Mouse (Mus musculus): Measurements from ENCODE around the gene Elf5.

Elf5 gene

DNA sequence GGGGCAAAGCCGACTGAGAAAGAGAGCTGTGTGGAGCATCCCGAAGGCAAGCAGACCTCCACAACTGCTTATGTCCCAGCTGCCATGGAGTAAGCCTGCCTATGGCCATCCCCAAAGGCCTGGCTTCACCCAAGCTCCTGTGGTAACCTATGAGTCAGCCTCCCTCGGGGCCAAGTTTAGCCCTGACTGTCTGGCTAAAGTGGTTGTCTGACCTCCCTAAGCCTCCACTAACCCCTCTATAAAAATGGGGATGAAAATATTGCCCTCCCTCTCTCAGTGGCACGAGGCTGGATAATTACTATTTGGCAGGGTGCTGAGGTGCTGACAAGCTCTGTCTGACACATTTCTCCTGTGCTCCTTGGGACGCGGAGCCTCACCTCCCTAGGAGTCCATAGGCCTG, at the start of gene Elf5:
Elf5 (plus strand) TSS at position 341 of the 400 bp plus-strand sequence.
- no peak for DNase-seq (ENCODE audit: low spot score in 2 of 2)

GRCm38 (mm10) chr2:103372541-103372940, 38.9 kb upstream of the Elf5 start:
- no peak for DNase-seq (ENCODE audit: low spot score in 2 of 2)

GRCm38 (mm10) chr2:103379502-103380160, 31.9 kb upstream of the Elf5 start:
- DNase-seq (ENCODE audit: low spot score in 2 of 2): no peak

GRCm38 (mm10) chr2:103382174-103382573, 29.3 kb upstream of the Elf5 start:
- DNase-seq (ENCODE audit: low spot score in 2 of 2): no peak

DNA sequence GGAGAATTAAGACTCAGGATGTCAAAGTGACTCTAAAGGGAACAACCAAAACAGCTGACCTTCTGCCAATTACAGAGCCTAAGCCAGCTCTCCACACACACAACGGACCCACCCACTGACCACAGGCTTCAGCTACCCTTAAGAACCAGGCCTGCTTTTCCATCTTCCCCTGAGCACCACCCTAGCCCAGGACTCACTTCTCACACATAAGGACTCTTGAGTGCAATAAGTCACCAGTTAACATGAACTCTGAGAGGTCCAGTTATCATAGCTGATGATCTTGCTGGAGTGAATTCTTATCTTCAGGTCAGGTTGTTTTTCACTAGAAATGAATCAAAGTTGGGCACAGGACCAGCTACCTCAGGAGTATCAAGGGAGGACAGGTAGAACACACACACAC, 23.6 kb upstream of the Elf5 start:
- no peak for DNase-seq (ENCODE audit: low spot score in 2 of 2)

DNA sequence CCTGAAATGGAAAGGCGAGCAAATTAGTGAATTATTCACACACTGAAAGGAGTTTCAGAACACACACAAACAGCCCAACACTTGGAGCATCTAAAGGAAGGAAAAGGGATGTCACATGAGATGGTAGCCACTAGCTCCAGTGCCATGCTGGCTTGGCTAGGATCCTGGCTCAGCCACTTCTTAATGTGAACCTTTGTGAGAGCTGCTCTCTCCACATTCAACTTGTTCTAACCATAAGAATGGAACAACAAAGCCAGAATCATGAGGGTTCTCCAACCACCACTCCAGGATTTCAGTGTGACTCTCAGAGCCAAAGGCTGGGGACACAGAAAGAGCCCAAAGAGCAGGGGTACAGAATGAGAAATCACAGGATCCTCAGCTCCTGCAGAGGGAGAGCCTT, 23.2 kb upstream of the Elf5 start:
- DNase-seq (ENCODE audit: low spot score in 2 of 2): no peak

- DNase-seq (ENCODE audit: low spot score in 2 of 2): peak in 1 of 2 experiments; percentile 46
Observed at GRCm38 (mm10) chr2:103390086-103390988, 21.2 kb upstream of the Elf5 start.

GRCm38 (mm10) chr2:103391626-103392025, 19.9 kb upstream of the Elf5 start:
- DNase-seq (ENCODE audit: low spot score in 2 of 2): no peak

DNA sequence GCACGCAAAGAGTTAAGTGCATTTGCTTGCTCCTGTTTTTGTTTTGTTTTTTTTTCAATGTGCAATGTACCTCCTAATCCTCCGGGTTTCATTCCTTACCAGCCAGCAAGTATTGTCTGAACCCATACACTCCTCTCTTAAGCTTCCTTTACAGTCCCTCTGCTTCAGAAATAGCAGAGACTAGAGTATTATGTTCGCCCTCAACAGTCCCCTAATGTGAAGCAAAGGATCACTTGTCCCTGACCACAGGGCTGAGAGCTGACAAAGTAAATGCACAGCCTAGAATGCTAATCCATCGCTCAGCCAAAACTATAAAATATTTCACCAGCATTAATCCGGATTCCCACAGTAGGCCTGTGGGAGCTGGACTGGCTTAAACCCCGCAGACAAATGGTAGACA, 13.4 kb upstream of the Elf5 start:
- DNase-seq (ENCODE audit: low spot score in 2 of 2): no peak

DNA sequence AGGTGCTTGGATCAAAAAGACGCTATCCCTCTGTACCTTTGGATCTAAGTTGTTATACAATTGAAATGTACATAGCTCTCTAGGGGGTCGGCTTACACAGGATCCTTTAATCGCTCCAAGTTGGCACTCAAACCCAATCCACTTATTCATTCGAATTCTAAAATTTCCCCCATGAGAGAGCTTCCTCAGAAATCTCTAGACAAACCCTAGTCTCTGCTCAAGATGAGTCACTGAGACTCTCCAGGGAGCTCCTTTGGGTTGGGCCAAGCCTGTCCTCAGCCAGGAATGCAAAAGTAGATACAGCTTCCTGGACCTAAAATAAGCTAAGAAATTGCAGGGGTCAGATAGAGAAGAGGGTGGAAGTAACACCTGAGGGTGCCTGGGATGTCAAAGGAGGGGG, 10.8 kb upstream of the Elf5 start:
- DNase-seq (ENCODE audit: low spot score in 2 of 2): no peak

- DNase-seq (ENCODE audit: low spot score in 2 of 2): peak in 1 of 2 experiments; percentile 9
Observed at GRCm38 (mm10) chr2:103406239-103406638, 5.2 kb upstream of the Elf5 start.

- no peak for DNase-seq (ENCODE audit: low spot score in 2 of 2)
Observed at GRCm38 (mm10) chr2:103411816-103412215, 328 bp downstream of the Elf5 start.

DNA sequence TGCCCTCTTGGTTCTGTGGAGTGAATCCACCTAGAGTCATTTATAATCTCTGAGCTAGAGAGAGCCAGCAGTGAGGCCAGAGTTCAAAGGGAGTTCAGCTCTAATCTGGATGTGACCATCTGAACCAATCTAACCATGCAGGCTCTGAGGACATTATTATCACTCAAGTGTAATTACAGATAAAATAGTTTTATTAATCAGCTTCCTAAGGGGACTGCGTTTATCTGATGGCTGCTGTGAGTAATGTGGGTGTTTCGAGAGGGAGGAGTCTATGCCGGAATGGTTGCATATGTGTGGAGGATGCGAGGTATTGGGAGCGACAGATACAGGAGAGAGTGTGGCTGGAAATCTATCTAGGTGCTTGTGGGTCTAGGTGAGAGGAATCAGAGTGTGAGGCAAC, 1.9 kb downstream of the Elf5 start:
- DNase-seq (ENCODE audit: low spot score in 2 of 2): no peak

DNA sequence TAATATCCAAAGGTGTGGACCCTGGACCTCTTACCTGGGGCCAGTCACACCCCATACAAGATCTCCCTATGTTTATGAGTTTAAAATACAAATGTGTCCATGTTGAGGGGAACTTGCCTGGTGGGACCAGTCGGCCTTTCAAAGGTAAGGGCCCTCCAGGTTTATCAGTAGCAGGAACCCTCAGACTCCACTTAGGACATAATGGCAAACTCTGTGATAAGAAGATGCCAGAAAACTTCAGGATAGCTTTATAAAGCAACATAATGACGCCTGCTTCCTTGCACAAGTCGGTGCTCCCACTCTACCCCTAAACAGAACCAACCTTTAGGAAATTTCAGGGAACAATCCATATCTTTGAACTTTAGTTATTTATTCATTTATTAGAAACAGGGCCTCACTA, 4.3 kb downstream of the Elf5 start:
- no peak for DNase-seq (ENCODE audit: low spot score in 2 of 2)

GRCm38 (mm10) chr2:103420650-103421507, 9.4 kb downstream of the Elf5 start:
- no peak for DNase-seq (ENCODE audit: low spot score in 2 of 2)

- DNase-seq (ENCODE audit: low spot score in 2 of 2): no peak
Observed at GRCm38 (mm10) chr2:103423884-103424283, 12.4 kb downstream of the Elf5 start.

DNA sequence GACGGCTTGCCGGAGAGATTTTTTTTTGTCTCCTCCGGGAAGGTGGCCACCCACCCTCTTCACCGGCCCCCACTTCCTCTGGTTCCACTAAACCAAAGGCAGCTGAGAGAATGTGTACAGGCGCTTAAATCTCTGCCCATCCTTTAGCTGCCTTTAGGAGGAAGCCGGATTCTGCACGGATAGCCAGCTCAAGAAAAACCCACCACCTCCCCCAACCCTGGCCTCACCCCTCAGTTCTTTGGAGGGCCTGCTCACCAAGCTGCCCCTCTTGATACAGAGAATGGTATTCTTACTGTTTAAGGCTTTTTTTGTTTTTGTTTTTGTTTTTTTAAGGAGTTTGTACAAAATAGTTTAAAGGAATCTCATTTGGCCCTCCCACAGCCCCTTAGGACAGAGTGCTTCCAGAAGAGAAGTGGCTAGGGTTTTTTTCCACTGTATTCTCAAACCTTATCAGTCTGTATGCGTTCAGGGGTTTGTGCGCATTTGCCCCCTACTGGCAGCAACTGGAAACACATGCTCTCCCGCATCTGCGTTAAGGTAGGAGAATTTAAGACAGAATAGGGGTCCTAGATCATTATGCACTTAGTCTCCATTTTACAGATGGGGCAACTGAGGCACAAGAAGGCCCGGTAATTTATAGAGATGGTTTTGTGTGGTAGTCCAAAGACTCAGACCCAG, 13.0 kb downstream of the Elf5 start:
- DNase-seq (ENCODE audit: low spot score in 2 of 2): peak; percentile 70 to 78

- DNase-seq (ENCODE audit: low spot score in 2 of 2): peak in 1 of 2 experiments; percentile 30
Observed at GRCm38 (mm10) chr2:103425456-103426063, 14.1 kb downstream of the Elf5 start.

DNA sequence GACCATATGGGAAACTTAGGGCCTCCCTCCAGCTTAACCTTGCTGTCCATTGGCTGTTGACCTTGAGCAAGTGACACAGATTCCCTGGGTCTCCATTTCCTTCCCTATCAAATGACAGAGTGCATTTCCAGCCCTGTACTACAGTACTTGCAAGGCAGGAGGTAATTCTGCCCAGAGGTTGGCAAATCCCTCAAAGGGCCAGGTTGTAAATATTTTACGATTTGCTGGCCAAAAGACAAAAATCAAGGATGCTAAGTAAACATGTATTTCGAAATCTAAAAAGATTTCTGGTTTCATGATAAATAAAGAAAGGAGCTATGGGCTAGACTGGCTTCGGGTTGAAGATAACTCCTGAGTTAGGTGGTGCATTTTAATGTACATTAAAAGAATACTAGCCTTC, 16.9 kb downstream of the Elf5 start:
- DNase-seq (ENCODE audit: low spot score in 2 of 2): no peak

- DNase-seq (ENCODE audit: low spot score in 2 of 2): no peak
Observed at GRCm38 (mm10) chr2:103430712-103431111, 19.2 kb downstream of the Elf5 start.

DNA sequence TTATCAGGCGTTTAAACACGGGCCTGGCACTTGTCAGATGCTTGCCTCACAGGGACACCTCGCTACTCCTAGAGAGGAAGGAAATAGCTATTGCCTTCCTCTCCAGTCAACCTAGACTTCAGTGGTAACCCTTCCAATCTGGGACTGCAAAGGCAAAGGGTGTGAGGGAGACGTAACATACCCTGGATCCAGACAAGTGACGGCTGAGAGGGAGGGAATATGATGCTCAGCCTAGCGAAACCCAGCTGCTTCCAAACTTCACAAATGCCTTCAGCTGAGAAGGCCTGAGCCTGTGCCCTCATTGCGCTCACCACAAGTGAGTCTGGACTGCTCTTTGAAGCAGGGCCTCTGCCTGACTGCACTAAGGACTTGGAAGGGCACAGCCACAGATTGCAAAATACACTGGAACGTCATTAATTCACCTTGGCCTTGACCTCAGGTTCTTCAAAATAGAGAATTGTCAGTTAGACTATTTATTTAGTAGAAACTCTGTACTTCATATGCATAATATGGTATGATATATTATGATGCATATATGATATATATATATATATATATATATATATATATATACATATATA, 21.3 kb downstream of the Elf5 start:
- no peak for DNase-seq (ENCODE audit: low spot score in 2 of 2)

Measured in frontal cortex, postnatal 36 days (tissue).